ENCODE assay signal across 8 mouse cellular contexts in genomic region chr10:73099846-73100241, GRCm38 (mm10). TPM values are rescaled to one million over a fixed set of nuclear protein-coding genes. Genes with fewer than 3 reads are reported as not detected.
DNase-seq lines count a peak whose midpoint lies in the region; ATAC-seq and TF ChIP-seq lines count a peak whose summit lies in the region.

No protein-coding gene starts in this region.

- no peak for DNase-seq in heart, adult 11 months
- DNase-seq in R1 (ENCODE audit: low read depth, low spot score) = peak; percentile 49
- DNase-seq in limb, embryonic 14.5 days (ENCODE audit: low spot score) = no peak
- DNase-seq in retina, postnatal 1 day = peak; percentile 67
- no peak for DNase-seq in spleen, postnatal 4 days (ENCODE audit: low spot score in 2 of 2)
- DNase-seq in gastrocnemius, postnatal 36 days = no peak

- H3K27me3 ChIP-seq in heart, embryonic 14.5 days (ENCODE audit: control insufficient read depth, insufficient read depth, low read length) = peaks cover 61% of the 10 kb centered on the region
- H3K27me3 ChIP-seq in forebrain, embryonic 12.5 days = peaks cover 66% of the 10 kb centered on the region
- peaks cover 51% of the 10 kb centered on the region for H3K27me3 ChIP-seq in limb, embryonic 14.5 days (ENCODE audit: control insufficient read depth, insufficient read depth, low read length)

- peak overlapping the region; percentile 59 for H3K9ac ChIP-seq in heart, embryonic 14.5 days (ENCODE audit: low read length)
- peak overlapping the region; percentile 59 for H3K9ac ChIP-seq in forebrain, embryonic 12.5 days
- peak overlapping the region; percentile 54 for H3K9ac ChIP-seq in limb, embryonic 14.5 days (ENCODE audit: low read depth, low read length, severe bottlenecking)

- ATAC-seq in heart, embryonic 14.5 days (ENCODE audit: insufficient number of reproducible peaks, insufficient read depth, low FRiP score, low read depth) = no peak
- ATAC-seq in forebrain, embryonic 12.5 days (ENCODE audit: low FRiP score) = peak; percentile 65
- peak; percentile 66; the same call in 1 of the 2 replicates for ATAC-seq in limb, embryonic 14.5 days (ENCODE audit: low FRiP score, low read depth)

- H3K4me3 ChIP-seq in heart, embryonic 14.5 days (ENCODE audit: control insufficient read depth in 1 of 2, insufficient read depth in 1 of 2, low read depth in 1 of 2, low read length in 2 of 2) = peak overlapping the region; percentile 54 to 61
- peak overlapping the region; percentile 65 for H3K4me3 ChIP-seq in forebrain, embryonic 12.5 days (replicated peaks)
- peak overlapping the region; percentile 57 for H3K4me3 ChIP-seq in limb, embryonic 14.5 days (replicated peaks; ENCODE audit: low read length)

- peaks cover 4% of the 10 kb centered on the region; the same call in 1 of the 2 replicates for H3K9me3 ChIP-seq in heart, embryonic 14.5 days (ENCODE audit: control insufficient read depth, low read length)
- no peaks in the 10 kb centered on the region for H3K9me3 ChIP-seq in forebrain, embryonic 12.5 days
- H3K9me3 ChIP-seq in limb, embryonic 14.5 days (ENCODE audit: control insufficient read depth, low read length) = no peaks in the 10 kb centered on the region

- no peaks in the 10 kb centered on the region for H3K36me3 ChIP-seq in heart, embryonic 14.5 days (ENCODE audit: control insufficient read depth, insufficient read depth, low read length)
- H3K36me3 ChIP-seq in forebrain, embryonic 12.5 days (replicated peaks) = no peaks in the 10 kb centered on the region
- H3K36me3 ChIP-seq in limb, embryonic 14.5 days (ENCODE audit: control insufficient read depth, insufficient read depth, low read length) = no peaks in the 10 kb centered on the region

- no peak for TF ChIP-seq POLR2A in limb, embryonic 14.5 days (IDR thresholded peaks at IDR 0.05; ENCODE audit: borderline replicate concordance, extremely low read depth, insufficient read depth, insufficient read length)

- H3K27ac ChIP-seq in heart, embryonic 14.5 days (replicated peaks in 1 of 2; ENCODE audit: control insufficient read depth in 1 of 2, insufficient read depth in 1 of 2, low read depth in 2 of 2, low read length in 2 of 2) = no peak overlapping the region
- H3K27ac ChIP-seq in forebrain, embryonic 12.5 days = no peak overlapping the region
- no peak overlapping the region for H3K27ac ChIP-seq in limb, embryonic 14.5 days (replicated peaks; ENCODE audit: low read depth, low read length)

- intact Hi-C loops in gastrocnemius, postnatal 36 days (cut with DNase I) = no loop called here

- peak overlapping the region; percentile 96 for H3K4me2 ChIP-seq in heart, embryonic 14.5 days (ENCODE audit: low read length)
- H3K4me2 ChIP-seq in forebrain, embryonic 12.5 days = peak overlapping the region; percentile 98
- H3K4me2 ChIP-seq in limb, embryonic 14.5 days (replicated peaks; ENCODE audit: low read depth, low read length, severe bottlenecking) = peak overlapping the region; percentile 98

- H3K4me1 ChIP-seq in heart, embryonic 14.5 days (ENCODE audit: control insufficient read depth in 2 of 2, insufficient read depth in 2 of 2, low read length in 2 of 2) = peaks cover 4 to 6% of the 10 kb centered on the region in 2 experiments; a peak in 2 of 4 replicates
- H3K4me1 ChIP-seq in forebrain, embryonic 12.5 days = peaks cover 5% of the 10 kb centered on the region
- peaks cover 6% of the 10 kb centered on the region; the same call in 1 of the 2 replicates for H3K4me1 ChIP-seq in limb, embryonic 14.5 days (ENCODE audit: control insufficient read depth, insufficient read depth, low read length)

- under 1% methylated on average over 37 of the region's 37 CpGs for WGBS in heart, embryonic 14.5 days
- under 1% methylated on average over 37 of the region's 37 CpGs for WGBS in forebrain, embryonic 12.5 days
- 1% methylated on average over 36 of the region's 37 CpGs for WGBS in limb, embryonic 14.5 days

RNA-seq across cellular contexts. Expression of gene Pcdh15, which starts 0.7 kb away (rescaled TPM):
- 0.49 and 0.70 TPM in 2 replicates for polyA plus RNA-seq in heart, embryonic 14.5 days (2014; fragmentation: Nextera tagmentation; extraction: Ambion mirVana)
- polyA plus RNA-seq in forebrain, embryonic 12.5 days (2016; fragmentation: Nextera tagmentation; extraction: Ambion mirVana) = 2.2 and 3.2 TPM in 2 replicates
- 1.0 and 1.4 TPM in 2 replicates for polyA plus RNA-seq in limb, embryonic 14.5 days (2012; rRNA removed)
- 1.0 and 2.2 TPM in 2 replicates for polyA plus RNA-seq in limb, embryonic 14.5 days (2014; fragmentation: Nextera tagmentation; extraction: Ambion mirVana)
- total RNA-seq in gastrocnemius, postnatal 36 days (2021) = under 1 TPM; 0.05 to 0.15 TPM

Comparison
In these comparisons a context has a peak if more than half of its experiments do, and no peak if none do; other contexts are left out.
1. DNase-seq: peak in R1 (single experiment) and retina, postnatal 1 day (single experiment); none in heart, adult 11 months (single experiment), limb, embryonic 14.5 days (single experiment), spleen, postnatal 4 days (0 of 2) and gastrocnemius, postnatal 36 days (0 of 2).
2. Peak in every context shown above with its lines, with median percentiles within 50 percentile points of each other: H3K4me2 ChIP-seq, H3K4me3 ChIP-seq and H3K9ac ChIP-seq.